Mouse (Mus musculus) layer of hippocampus, adult 2 months (tissue): Measurements from ENCODE around the gene Hip1r. TPM values are rescaled to one million over a fixed set of nuclear protein-coding genes. Genes with fewer than 3 reads are reported as not detected.
A peak's percentile ranks its signal among the peaks of the same experiment; 100 is the strongest.

ENCODE experiments used
- DNase-seq, 2 experiments: peaks; one replicate each; pipeline ENCODE4 v3.0.0; 2022; ENCODE audit warnings: low spot score in 2 of 2
- H3K27ac ChIP-seq: fragments of 200-600 bp; 2 replicates; pipeline ENCODE4 v1.8.1; 2022
- H3K4me3 ChIP-seq: fragments of 200-600 bp; 2 replicates; pipeline ENCODE4 v1.8.1; 2022; ENCODE audit warnings: mild to moderate bottlenecking
- CTCF ChIP-seq: fragments of 200-600 bp; conservative IDR thresholded peaks from 2 replicates; pipeline ENCODE4 v1.8.1; 2022; ENCODE audit warnings: antibody characterized with exemption, mild to moderate bottlenecking, moderate library complexity
- total RNA-seq, 2 experiments: library from RNA; stranded (reverse); gene quantifications; 2 replicates each; pipeline ENCODE4 v1.2.3; 2021

The Hip1r gene
- total RNA-seq, 2 experiments from 2014 or later = 42.8 to 43.8 TPM

- no peak for DNase-seq
- no peak overlapping the region for H3K4me3 ChIP-seq
- no peak for TF ChIP-seq CTCF
- H3K27ac ChIP-seq = peak overlapping the region; percentile 81
Observed at GRCm38 (mm10) chr5:123979221-123979979, 6.0 kb downstream of the Hip1r start.

GRCm38 (mm10) chr5:123979980-123980369 lies 6.5 kb downstream of the Hip1r start:
- DNase-seq = no peak
- Histone ChIP-seq H3K27ac (peak overlapping the region; percentile 81), H3K4me3 (no peak overlapping the region)
- no peak for TF ChIP-seq CTCF

GRCm38 (mm10) chr5:123980521-123981249 lies 7.3 kb downstream of the Hip1r start:
- TF ChIP-seq CTCF = no peak
- Histone ChIP-seq H3K4me3 (no peak overlapping the region), H3K27ac (peak overlapping the region; percentile 81)
- DNase-seq = no peak

GRCm38 (mm10) chr5:123981250-123981554 lies 7.8 kb downstream of the Hip1r start:
- Histone ChIP-seq H3K4me3 (no peak overlapping the region), H3K27ac (peak overlapping the region; percentile 81)
- no peak for TF ChIP-seq CTCF
- no peak for DNase-seq

- TF ChIP-seq CTCF = no peak
- no peak overlapping the region for H3K4me3 ChIP-seq
- H3K27ac ChIP-seq = no peak overlapping the region
- DNase-seq = no peak
Observed at GRCm38 (mm10) chr5:123982838-123983237, 9.4 kb downstream of the Hip1r start.

GRCm38 (mm10) chr5:123985434-123985833 lies 12.0 kb downstream of the Hip1r start:
- H3K27ac ChIP-seq = peak overlapping the region; percentile 73
- H3K4me3 ChIP-seq = no peak overlapping the region
- peak in 1 of 2 experiments; percentile 42 for DNase-seq
- peak; percentile 38 for TF ChIP-seq CTCF

- H3K27ac ChIP-seq = no peak overlapping the region
- DNase-seq = no peak
- no peak overlapping the region for H3K4me3 ChIP-seq
- TF ChIP-seq CTCF = no peak
Observed at GRCm38 (mm10) chr5:123986925-123987324, 13.5 kb downstream of the Hip1r start.

GRCm38 (mm10) chr5:123987511-123987910 lies 14.1 kb downstream of the Hip1r start:
- H3K4me3 ChIP-seq = no peak overlapping the region
- no peak for TF ChIP-seq CTCF
- H3K27ac ChIP-seq = no peak overlapping the region
- DNase-seq = no peak

GRCm38 (mm10) chr5:123989941-123990885 lies 16.8 kb downstream of the Hip1r start:
- TF ChIP-seq CTCF = no peak
- H3K4me3 ChIP-seq = no peak overlapping the region
- no peak for DNase-seq
- H3K27ac ChIP-seq = peak overlapping the region; percentile 62; the same call in 1 of the 2 replicates

GRCm38 (mm10) chr5:123991321-123991720 lies 17.9 kb downstream of the Hip1r start:
- peak overlapping the region; percentile 77 for H3K27ac ChIP-seq
- no peak for TF ChIP-seq CTCF
- no peak overlapping the region for H3K4me3 ChIP-seq
- DNase-seq = no peak

GRCm38 (mm10) chr5:123992193-123992637 lies 18.8 kb downstream of the Hip1r start:
- no peak overlapping the region for H3K4me3 ChIP-seq
- peak overlapping the region; percentile 77 for H3K27ac ChIP-seq
- no peak for TF ChIP-seq CTCF
- DNase-seq = no peak

- no peak overlapping the region for H3K4me3 ChIP-seq
- DNase-seq = peak; percentile 63 to 85
- peak; percentile 94 for TF ChIP-seq CTCF
- H3K27ac ChIP-seq = peak overlapping the region; percentile 77
Observed at GRCm38 (mm10) chr5:123992794-123993193, 19.4 kb downstream of the Hip1r start.
